Mouse (Mus musculus) Patski (cell line): ENCODE data around the gene Clec1a. TPM values are rescaled to one million over a fixed set of nuclear protein-coding genes. Genes with fewer than 3 reads are reported as not detected.

Experiments
- ATAC-seq: fragments of 100-300 bp; one replicate; pipeline ENCODE4 v1.8.0; 2021
- CTCF ChIA-PET: fragments of 350-600 bp; sonication (Branson Sonifier 250); formaldehyde crosslinking; loops from one replicate; lab custom pipeline; 2022; ENCODE audit warnings: inconsistent platforms; lab: Charles Lee
- POLR2A ChIA-PET: fragments of 350-600 bp; sonication (Branson Sonifier 250); formaldehyde crosslinking; loops from one replicate; lab custom pipeline; 2022; ENCODE audit warnings: antibody characterized with exemption, inconsistent platforms; lab: Charles Lee
- DNase-seq: peaks from one replicate; pipeline ENCODE4 v3.0.0-alpha.2; 2011; ENCODE audit warnings: low read depth, low spot score
- H3K27me3 ChIP-seq: fragments of 371-371 bp; one replicate; pipeline ENCODE4 v1.5.1; 2021
- CTCF ChIP-seq: fragments of 100-300 bp; IDR thresholded peaks from one replicate; pipeline ENCODE4 v1.5.1; 2021
- in situ Hi-C: fragments of 300-500 bp; cut with MboI; formaldehyde crosslinking; loops from 3 replicates; pipeline ENCODE4 v1.11.1; 2018; ENCODE audit warnings: low pct_unique_long_range_greater_than_20kb, mixed read lengths
- polyA plus RNA-seq: library from polyadenylated mRNA; unstranded; gene quantifications from one replicate; pipeline ENCODE4 v1.2.3, GENCODE M21; 2021

The Clec1a gene
- polyA plus RNA-seq, 1 experiment from 2014 or later = not detected

DNA sequence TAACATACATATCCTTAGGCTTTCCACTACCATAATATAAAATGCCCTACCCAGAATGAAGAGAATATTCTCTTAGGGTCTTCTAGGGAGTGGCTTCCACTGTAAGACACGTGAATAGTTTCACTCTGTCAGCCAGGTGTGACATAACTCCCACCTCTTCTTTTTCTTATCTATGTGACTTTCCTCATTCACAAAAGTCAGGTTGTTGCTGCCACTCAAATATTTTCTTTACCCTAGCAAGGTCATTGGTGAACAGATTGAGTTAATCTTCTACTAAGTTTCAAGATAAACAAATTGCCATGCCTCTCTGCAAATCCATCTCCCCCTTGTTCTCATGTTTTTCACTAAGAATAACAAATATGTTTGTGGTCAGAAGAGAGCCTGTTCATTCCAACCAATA, 70.1 kb downstream of the Clec1a start:
- peaks cover 32% of the 10 kb centered on the region for H3K27me3 ChIP-seq
- CTCF ChIA-PET = no interaction called here
- POLR2A ChIA-PET = no interaction called here
- DNase-seq = no peak
- ATAC-seq = no peak
- no peak for TF ChIP-seq CTCF
- in situ Hi-C loops = no loop called here

GRCm38 (mm10) chr6:129380454-129380853, 71.3 kb downstream of the Clec1a start:
- in situ Hi-C loops = no loop called here
- CTCF ChIA-PET = no interaction called here

DNA sequence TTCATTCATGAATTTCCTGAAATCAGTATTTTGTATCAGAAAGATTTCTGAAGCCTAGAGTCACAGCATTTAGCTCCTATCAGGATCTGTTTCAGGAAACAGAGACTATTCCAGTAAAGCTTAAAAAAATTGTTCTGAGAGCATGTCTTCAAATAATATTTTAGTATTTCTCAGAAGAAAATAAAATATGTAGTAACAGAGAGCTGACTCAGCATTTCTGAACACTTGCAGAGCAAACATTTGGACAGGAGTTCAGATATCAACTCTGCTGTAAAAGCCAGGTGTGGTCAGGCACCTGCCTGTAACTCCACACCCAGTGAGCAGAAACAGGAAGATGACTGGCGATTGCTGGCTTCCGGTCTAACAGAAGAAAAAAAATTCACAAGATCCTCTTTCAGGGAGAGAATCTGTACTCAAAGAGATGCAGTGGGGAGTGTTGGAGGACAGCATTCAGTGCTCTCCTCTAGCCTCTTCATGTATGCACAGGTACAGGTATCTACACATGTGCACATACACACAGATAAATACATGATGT, 76.8 kb downstream of the Clec1a start:
- in situ Hi-C loops = loop anchor here (25.0 kb wide), 1 partner anchor 513 kb away; no protein-coding TSS in a partner anchor
- ChIA-PET CTCF (interaction anchor here (1.3 to 2.0 kb wide), 2 partner anchors 9 to 10 kb away, joined by 3 to 5 read pairs; partner anchors contain the start of gene Clec12b), POLR2A (no interaction called here)
- peaks cover 40% of the 10 kb centered on the region for H3K27me3 ChIP-seq
- no peak for TF ChIP-seq CTCF
- DNase-seq = no peak
- ATAC-seq = no peak

More at GRCm38 (mm10) chr6:129380454-129380853, 71.3 kb downstream of the Clec1a start:
- peaks cover 36% of the 10 kb centered on the region for H3K27me3 ChIP-seq
- POLR2A ChIA-PET = no interaction called here
- ATAC-seq (no peak), DNase-seq (no peak)
- no peak for TF ChIP-seq CTCF

Other genes starting within 250 kb of the Clec1a start
- not detected for gene Cd69, start 176.6 kb downstream of the Clec1a start, polyA plus RNA-seq
- gene 4922502D21Rik, start 120.2 kb downstream of the Clec1a start, polyA plus RNA-seq = not detected
- 0.04 TPM for gene Clec12a, start 109.3 kb downstream of the Clec1a start, polyA plus RNA-seq
- gene Clec12b, start 66.1 kb downstream of the Clec1a start, polyA plus RNA-seq = not detected
- gene Clec1b, start 54.7 kb downstream of the Clec1a start, polyA plus RNA-seq = not detected
- gene Clec9a, start 43.1 kb downstream of the Clec1a start, polyA plus RNA-seq = not detected
- not detected for gene Olr1, start 55.2 kb upstream of the Clec1a start, polyA plus RNA-seq
- gene Tmem52b, start 60.6 kb upstream of the Clec1a start, polyA plus RNA-seq = 0.19 TPM
- gene Gabarapl1, start 81.2 kb upstream of the Clec1a start, polyA plus RNA-seq = 203 TPM
- not detected for gene Klre1, start 125.9 kb upstream of the Clec1a start, polyA plus RNA-seq
- not detected for gene Klrd1, start 139.8 kb upstream of the Clec1a start, polyA plus RNA-seq
- gene Klrk1, start 171.9 kb upstream of the Clec1a start, polyA plus RNA-seq = not detected
- not detected for gene Klrc3, start 191.3 kb upstream of the Clec1a start, polyA plus RNA-seq
- not detected for gene Klrc2, start 208.7 kb upstream of the Clec1a start, polyA plus RNA-seq
- gene Klrc1, start 227.0 kb upstream of the Clec1a start, polyA plus RNA-seq = not detected